Mouse (Mus musculus) left cerebral cortex, adult 18-20 months (tissue): ENCODE results near the gene Cd300e. TPM values are rescaled to one million over a fixed set of nuclear protein-coding genes. Genes with fewer than 3 reads are reported as not detected.

Source experiments
- DNase-seq, 2 experiments: peaks; one replicate each; pipeline ENCODE4 v3.0.0; 2021 to 2022; ENCODE audit warnings: low spot score in 2 of 2, mixed read lengths in 1 of 2
- total RNA-seq, 2 experiments: library from RNA; stranded (reverse); gene quantifications; 2 replicates each; pipeline ENCODE4 v1.2.3; 2021

Cd300e gene
- total RNA-seq, 2 experiments from 2014 or later = not detected

- DNase-seq = no peak
These were observed 57.9 kb downstream of the Cd300e start for GRCm38 (mm10) chr11:115004070-115004469.

Other genes with a start within 250 kb of the Cd300e start
- gene Gprc5c, start 211.0 kb downstream of the Cd300e start, total RNA-seq = 1 to 10 TPM; 4.3 to 6.5 TPM
- gene Cd300a, start 172.1 kb downstream of the Cd300e start, total RNA-seq = under 1 TPM; 0.65 to 0.80 TPM
- not detected for gene Cd300lb, start 127.8 kb downstream of the Cd300e start, total RNA-seq
- gene Cd300c, start 93.0 kb downstream of the Cd300e start, total RNA-seq = not detected
- under 1 TPM in 1 of 2 experiments, not detected in 1; 0.12 TPM for gene Cd300ld, start 72.3 kb downstream of the Cd300e start, total RNA-seq
- gene Cd300c2, start 60.3 kb downstream of the Cd300e start, total RNA-seq = 1 to 10 TPM; 3.3 to 3.7 TPM
- gene Cd300ld2, start 46.0 kb downstream of the Cd300e start, total RNA-seq = not detected
- not detected for gene Cd300ld4, start 35.2 kb downstream of the Cd300e start, total RNA-seq
- gene Cd300ld5, start 24.4 kb downstream of the Cd300e start, total RNA-seq = under 1 TPM; 0.60 to 0.82 TPM
- gene Cd300ld3, start 13.8 kb downstream of the Cd300e start, total RNA-seq = under 1 TPM; 0.60 to 0.82 TPM
- 1 to 10 TPM; 3.3 to 3.8 TPM for gene Rab37, start 29.3 kb upstream of the Cd300e start, total RNA-seq
- gene Cd300lf, start 71.8 kb upstream of the Cd300e start, total RNA-seq = under 1 TPM; 0.30 to 0.42 TPM
- gene Slc9a3r1, start 101.2 kb upstream of the Cd300e start, total RNA-seq = 10 to 100 TPM; 60.9 to 68.1 TPM
- gene Tmem104, start 125.3 kb upstream of the Cd300e start, total RNA-seq = 10 to 100 TPM; 14.9 to 16.2 TPM
- 10 to 100 TPM; 24.3 to 30.5 TPM for gene Nat9, start 125.7 kb upstream of the Cd300e start, total RNA-seq
- gene Grin2c, start 205.1 kb upstream of the Cd300e start, total RNA-seq = 10 to 100 TPM; 33.8 to 35.7 TPM
- 10 to 100 TPM; 13.1 to 18.1 TPM for gene Fdxr, start 214.9 kb upstream of the Cd300e start, total RNA-seq
- 10 to 100 TPM; 14.6 to 15.5 TPM for gene Fads6, start 235.5 kb upstream of the Cd300e start, total RNA-seq
- 1 to 10 TPM in 1 of 2 experiments, under 1 TPM in 1; 0.74 to 2.1 TPM for gene Otop2, start 245.0 kb upstream of the Cd300e start, total RNA-seq